Mouse (Mus musculus) liver, adult 2 months (tissue): Measurements from ENCODE around the gene Galnt3. TPM values are rescaled to one million over a fixed set of nuclear protein-coding genes. Genes with fewer than 3 reads are reported as not detected.
A peak's percentile ranks its signal among the peaks of the same experiment; 100 is the strongest.

Experiments used
- DNase-seq: peaks from one replicate; pipeline ENCODE4 v3.0.0-alpha.2; 2011; ENCODE audit warnings: low read depth, low spot score; ENCODE audit errors: extremely low read depth
- H3K27ac ChIP-seq: fragments of 200-500 bp; replicated peaks from 2 replicates; pipeline ENCODE4 v1.5.1; 2012; ENCODE audit warnings: low read depth, mild to moderate bottlenecking, control low read depth, inconsistent platforms, low read length; ENCODE audit not compliant: insufficient read depth
- H3K27me3 ChIP-seq: fragments of 200-500 bp; 2 replicates; pipeline ENCODE4 v1.6.1; 2012; ENCODE audit warnings: mild to moderate bottlenecking, moderate library complexity, low read length, inconsistent platforms; ENCODE audit not compliant: control insufficient read depth, insufficient read depth
- H3K36me3 ChIP-seq: fragments of 200-500 bp; 2 replicates; pipeline ENCODE4 v1.6.1; 2012; ENCODE audit warnings: low read length, inconsistent platforms; ENCODE audit not compliant: control insufficient read depth, insufficient read depth
- H3K4me1 ChIP-seq: fragments of 200-500 bp; 2 replicates; pipeline ENCODE4 v1.6.1; 2011; ENCODE audit warnings: low read length; ENCODE audit not compliant: control insufficient read depth, insufficient read depth
- H3K4me3 ChIP-seq: fragments of 200-500 bp; 2 replicates; pipeline ENCODE4 v1.5.1; 2011; ENCODE audit warnings: low read depth, mild to moderate bottlenecking, control low read depth, low read length, moderate library complexity; ENCODE audit not compliant: insufficient read depth
- H3K79me2 ChIP-seq: fragments of 200-500 bp; 2 replicates; pipeline ENCODE4 v1.6.1; 2012; ENCODE audit warnings: inconsistent platforms, mild to moderate bottlenecking, low read length, moderate library complexity; ENCODE audit not compliant: control insufficient read depth, insufficient read depth
- H3K9ac ChIP-seq: fragments of 200-500 bp; 2 replicates; pipeline ENCODE4 v1.6.1; 2012; ENCODE audit warnings: low read depth, mild to moderate bottlenecking, control low read depth, inconsistent platforms, low read length
- CTCF ChIP-seq: fragments of 200-500 bp; IDR thresholded peaks from 2 replicates; pipeline ENCODE4 v1.5.1; 2011; ENCODE audit warnings: low read depth, low read length, control low read depth
- POLR2A ChIP-seq: fragments of 200-500 bp; IDR thresholded peaks from 2 replicates; pipeline ENCODE4 v1.6.1; 2011; ENCODE audit warnings: low read length, control low read depth; ENCODE audit not compliant: insufficient read depth; ENCODE audit errors: extremely low read depth
- WGBS: fragments of 180-500 bp; shearing (Covaris S2); methylation state at CpG from one replicate; pipeline ENCODE4 v1.1.7; 2018; 5-methylcytosine and 5-hydroxymethylcytosine counted together
- polyA plus RNA-seq: library from polyadenylated mRNA; depleted of rRNA; stranded (reverse); fragments of >200 nt; gene quantifications from 2 replicates; pipeline ENCODE4 v1.2.3, GENCODE M21; 2012; rRNA removed
- total RNA-seq: library from RNA; depleted of rRNA; stranded (reverse); fragments of >200 nt; gene quantifications from 2 replicates; pipeline ENCODE4 v1.2.3, GENCODE M21; 2014; rRNA removed

Galnt3 gene
- total and polyA plus RNA-seq, 2 experiments, result 0.06 to 0.28 TPM

DNA sequence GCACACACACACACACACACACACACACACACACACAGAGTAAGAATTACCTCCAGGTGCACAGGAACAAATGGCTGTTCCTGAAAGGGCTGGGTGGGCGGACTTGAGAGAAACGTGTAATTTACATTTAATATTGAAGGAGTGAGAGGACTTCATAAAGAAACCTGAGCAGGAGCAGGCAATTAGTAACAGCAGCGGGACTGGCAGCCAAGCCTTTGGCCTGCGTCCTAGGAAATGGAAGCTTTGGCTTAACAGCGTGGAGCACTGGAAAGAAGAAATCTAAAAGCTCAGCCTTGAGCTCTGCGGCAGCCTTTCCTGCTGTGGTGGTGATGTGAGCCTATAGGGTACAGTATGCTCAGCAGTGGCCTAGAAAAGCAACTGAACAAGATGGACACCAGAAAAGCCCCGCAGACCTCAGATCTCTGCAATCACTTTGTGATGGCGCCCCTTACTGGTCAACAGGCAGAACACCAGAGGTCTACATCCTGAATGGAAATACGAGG is 82.8 kb downstream of the Galnt3 start:
- H3K27me3 ChIP-seq, result no peaks in the 10 kb centered on the region
- no peak for TF ChIP-seq POLR2A
- no peak overlapping the region for H3K27ac ChIP-seq
- peak; percentile 2 for DNase-seq
- no peak overlapping the region for H3K9ac ChIP-seq
- H3K79me2 ChIP-seq, result no peaks in the 10 kb centered on the region
- no peaks in the 10 kb centered on the region for H3K36me3 ChIP-seq
- H3K4me1 ChIP-seq, result no peaks in the 10 kb centered on the region
- WGBS, result 77% methylated on average over 9 of the region's 9 CpGs
- no peak overlapping the region for H3K4me3 ChIP-seq

DNA sequence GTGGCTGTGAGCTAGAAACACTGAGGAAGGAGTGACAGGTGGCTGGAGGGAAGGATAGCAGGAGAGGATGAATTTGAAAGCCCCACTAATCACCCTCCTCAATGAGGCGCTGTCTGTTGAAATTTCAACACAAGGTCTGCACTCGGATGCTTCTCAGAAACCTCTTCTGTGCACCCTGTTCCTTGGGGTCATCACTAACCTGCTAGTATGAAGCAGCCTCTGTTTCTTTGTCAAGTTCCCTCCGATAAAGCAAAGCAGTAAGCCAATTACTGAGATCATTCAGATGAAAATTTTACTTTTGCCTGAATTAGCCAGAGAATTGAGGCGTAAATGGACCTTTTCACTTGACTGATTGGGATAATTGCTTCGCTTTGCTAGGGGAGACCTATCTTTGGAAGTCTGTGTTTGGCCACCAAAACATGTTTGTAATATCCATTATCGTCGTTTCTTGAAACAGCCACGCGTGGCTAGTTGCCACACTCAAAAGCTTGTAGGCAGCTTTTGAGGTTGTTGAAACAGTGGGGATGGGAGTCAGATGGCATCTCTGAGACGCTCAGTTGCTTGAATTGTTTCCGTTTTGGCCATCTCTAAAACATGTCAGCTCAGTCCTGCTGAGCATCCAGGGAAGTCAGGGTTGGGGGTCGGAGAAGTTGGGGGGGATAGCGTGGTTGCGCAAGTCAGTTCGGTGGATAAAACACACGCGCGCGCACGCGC is 83.4 kb downstream of the Galnt3 start:
- no peak overlapping the region for H3K27ac ChIP-seq
- WGBS, result 92% methylated on average over 21 of the region's 21 CpGs

DNA sequence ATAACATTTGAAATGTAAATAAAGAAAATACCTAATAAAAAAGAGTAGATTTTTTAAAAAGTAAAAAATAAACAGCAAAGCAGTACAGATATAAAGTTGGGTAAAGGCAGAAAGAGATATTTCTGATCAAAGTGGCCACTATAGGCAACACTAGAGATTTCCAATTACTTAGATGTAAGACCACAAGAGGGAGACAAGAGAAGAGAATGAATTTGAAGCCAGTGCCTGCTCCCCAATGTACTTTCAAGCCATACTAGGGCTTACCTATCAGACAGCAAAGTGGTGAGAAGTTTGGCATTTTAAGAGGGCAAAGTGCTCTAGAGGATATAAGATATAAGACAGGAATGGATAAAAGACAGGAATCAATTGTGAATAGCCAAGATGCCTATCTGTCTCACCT is 84.2 kb downstream of the Galnt3 start:
- Histone ChIP-seq H3K4me3 (no peak overlapping the region), H3K36me3 (no peaks in the 10 kb centered on the region), H3K27me3 (no peaks in the 10 kb centered on the region), H3K4me1 (no peaks in the 10 kb centered on the region), H3K9ac (no peak overlapping the region), H3K27ac (no peak overlapping the region), H3K79me2 (no peaks in the 10 kb centered on the region)
- TF ChIP-seq CTCF, result no peak
- DNase-seq, result no peak

More for the DNA sequence above, 83.4 kb downstream of the Galnt3 start:
- H3K79me2 ChIP-seq, result no peaks in the 10 kb centered on the region
- H3K27me3 ChIP-seq, result no peaks in the 10 kb centered on the region
- H3K4me3 ChIP-seq, result no peak overlapping the region
- no peak for DNase-seq
- no peak for TF ChIP-seq POLR2A
- no peak for TF ChIP-seq CTCF
- no peaks in the 10 kb centered on the region for H3K4me1 ChIP-seq
- no peaks in the 10 kb centered on the region for H3K36me3 ChIP-seq
- H3K9ac ChIP-seq, result no peak overlapping the region

DNA sequence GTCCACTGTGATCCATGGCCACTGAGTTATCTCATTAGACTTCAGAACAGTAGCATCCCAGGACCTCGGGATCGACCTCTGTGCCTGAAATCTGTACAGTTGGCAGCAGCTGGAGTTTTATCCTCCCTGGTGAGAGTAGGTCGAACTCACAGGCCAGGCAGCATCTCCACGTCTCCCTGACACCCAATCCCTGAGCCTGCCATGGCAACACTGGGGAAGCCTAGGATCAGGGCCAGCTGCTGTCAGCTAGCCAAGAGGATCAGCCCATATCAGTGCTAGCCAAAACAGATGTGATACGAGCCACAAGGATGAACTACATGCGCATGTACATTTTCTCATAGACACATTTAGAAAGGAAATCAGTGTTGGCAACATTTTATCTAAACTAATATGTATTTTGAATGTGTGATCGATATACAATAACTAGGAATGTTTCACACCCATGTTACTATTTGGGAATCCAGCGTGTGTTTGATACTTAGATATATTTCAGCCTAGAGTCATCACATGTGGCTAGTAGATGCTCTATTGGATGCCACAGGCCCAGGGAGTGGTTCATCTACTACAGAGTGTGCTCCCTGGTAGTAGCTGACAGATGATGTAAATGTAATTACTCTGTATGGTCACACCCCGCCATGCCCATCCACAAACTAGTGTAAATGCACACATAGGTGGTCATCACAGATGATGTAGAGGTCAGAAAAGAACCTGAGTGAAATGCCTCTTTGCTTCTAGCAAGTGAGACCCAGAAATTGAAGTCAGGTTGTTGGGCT is 89.7 kb downstream of the Galnt3 start:
- TF ChIP-seq CTCF, result no peak
- no peak for TF ChIP-seq POLR2A
- 66% methylated on average over 9 of the region's 9 CpGs for WGBS
- DNase-seq, result no peak

More for the DNA sequence above, 89.7 kb downstream of the Galnt3 start:
- Histone ChIP-seq H3K79me2 (no peaks in the 10 kb centered on the region), H3K36me3 (no peaks in the 10 kb centered on the region), H3K4me3 (no peak overlapping the region), H3K9ac (no peak overlapping the region), H3K4me1 (no peaks in the 10 kb centered on the region), H3K27ac (no peak overlapping the region), H3K27me3 (no peaks in the 10 kb centered on the region)

Other genes with a start within 250 kb of the Galnt3 start
- gene Ttc21b, start 131.6 kb upstream of the Galnt3 start, total RNA-seq, result 3.6 and 3.7 TPM in 2 replicates
- 0.98 and 1.0 TPM in 2 replicates for gene Ttc21b, start 131.6 kb upstream of the Galnt3 start, polyA plus RNA-seq